Mouse (Mus musculus): ENCODE data around the gene Tom1.

DNA sequence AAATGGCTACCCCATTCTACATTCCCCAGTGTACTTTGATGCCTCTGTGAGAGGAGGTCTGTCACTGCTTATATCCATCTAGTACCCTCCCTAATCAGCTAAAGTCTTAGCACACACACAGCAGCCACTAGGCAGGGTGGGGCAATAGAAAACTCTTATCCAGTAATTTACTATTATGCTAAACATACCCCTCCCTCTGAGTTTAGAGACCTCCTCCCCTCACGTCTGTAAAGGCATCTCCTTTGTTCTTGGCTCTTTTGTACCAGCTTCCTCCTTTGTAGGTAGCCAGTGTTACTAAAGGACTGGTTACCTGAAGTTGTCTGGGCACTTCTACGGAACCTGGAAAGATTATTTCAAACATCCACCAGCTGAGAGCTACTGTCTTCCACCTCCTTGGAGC, 17.5 kb upstream of the Tom1 start:
- no peak for TF ChIP-seq CHD1 (IDR thresholded peaks at IDR 0.05; ENCODE audit: low read depth, low read length)
- TF ChIP-seq EP300 (IDR thresholded peaks at IDR 0.05; ENCODE audit: low read depth in 1 of 2, low read length in 2 of 2), result no peak
- TF ChIP-seq TBP (IDR thresholded peaks at IDR 0.05; ENCODE audit: low read depth, low read length), result no peak
- TF ChIP-seq POLR2A (IDR thresholded peaks at IDR 0.05; ENCODE audit: control insufficient read depth in 1 of 2, insufficient read depth in 1 of 2, low read depth in 1 of 2, low read length in 2 of 2, poor library complexity in 1 of 2), result no peak
- no peak for TF ChIP-seq CTCF (IDR thresholded peaks at IDR 0.05 in 2 of 3, conservative IDR thresholded peaks at IDR 0.05 in 1 of 3; ENCODE audit: control insufficient read depth in 1 of 3, insufficient read depth in 1 of 3, low read depth in 2 of 3, low read length in 3 of 3, poor library complexity in 1 of 3, severe bottlenecking in 1 of 3)
- no peak for TF ChIP-seq USF2 (IDR thresholded peaks at IDR 0.05; ENCODE audit: borderline replicate concordance in 1 of 2, insufficient read depth in 1 of 2, low read depth in 1 of 2, low read length in 2 of 2)

Data from MEL (cell line).